Mouse (Mus musculus): ENCODE results near the gene Mup9.
"Not testable (repeated sequence)": the region's sequence is repeated elsewhere in the genome, so short reads cannot be mapped to it uniquely, and the experiment has no call there.

Gene Mup9

DNA sequence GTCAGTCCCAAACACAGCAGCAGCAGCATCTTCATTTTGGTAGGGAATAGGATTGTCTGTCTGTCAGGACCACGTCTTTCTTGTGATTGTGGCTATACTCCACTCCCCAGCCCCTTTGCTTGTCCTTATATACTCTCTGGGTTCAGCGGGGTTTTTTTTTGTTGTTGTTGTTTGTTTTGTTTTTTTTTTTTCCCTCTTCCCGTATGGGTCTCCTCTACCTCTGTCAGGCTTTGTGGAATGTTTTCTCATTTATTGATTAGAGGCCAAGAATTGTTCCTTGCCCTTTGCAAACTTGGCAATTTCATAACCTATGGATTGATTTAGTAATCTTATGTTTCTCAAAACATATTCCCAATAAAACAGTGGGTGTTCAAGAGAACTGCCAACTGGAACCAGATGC is at the start of gene Mup9:
Gene Mup9, minus strand, starts transcription at position 101 of the 400 bp plus-strand sequence.
- DNase-seq: not testable (repeated sequence)
